Mouse (Mus musculus) midbrain, embryonic 11.5 days (tissue): Measurements from ENCODE around the gene Gabpb1. TPM values are rescaled to one million over a fixed set of nuclear protein-coding genes. Genes with fewer than 3 reads are reported as not detected.

Source experiments
- ATAC-seq: fragments of 200-750 bp; cut with Nextera tagmentation; 2 replicates; pipeline ENCODE4 v1.8.0; 2017; ENCODE audit warnings: moderate TSS enrichment, moderate library complexity; ENCODE audit not compliant: low FRiP score
- DNase-seq: peaks from one replicate; pipeline ENCODE4 v3.0.0; 2015; ENCODE audit warnings: low spot score; ENCODE audit errors: missing footprints
- H3K27ac ChIP-seq: fragments of 300-500 bp; sonication (generic); 2 replicates; pipeline ENCODE4 v1.5.1; 2014; ENCODE audit warnings: low read depth, low read length
- H3K27me3 ChIP-seq: fragments of 300-500 bp; sonication (generic); 2 replicates; pipeline ENCODE4 v1.6.1; 2014; ENCODE audit warnings: mild to moderate bottlenecking, low read length, moderate library complexity, mixed read lengths; ENCODE audit not compliant: control insufficient read depth, insufficient read depth
- H3K36me3 ChIP-seq: fragments of 300-500 bp; sonication (generic); 2 replicates; pipeline ENCODE4 v1.6.1; 2014; ENCODE audit warnings: mild to moderate bottlenecking, low read length, moderate library complexity, mixed read lengths; ENCODE audit not compliant: control insufficient read depth, insufficient read depth
- H3K4me1 ChIP-seq: fragments of 300-500 bp; sonication (generic); 2 replicates; pipeline ENCODE4 v1.6.1; 2014; ENCODE audit warnings: low read length; ENCODE audit not compliant: control insufficient read depth, insufficient read depth
- H3K4me2 ChIP-seq: fragments of 300-500 bp; sonication (generic); 2 replicates; pipeline ENCODE4 v1.6.1; 2014; ENCODE audit warnings: mild to moderate bottlenecking, moderate library complexity
- H3K4me3 ChIP-seq: fragments of 300-500 bp; sonication (generic); 2 replicates; pipeline ENCODE4 v1.5.1; 2014; ENCODE audit warnings: low read depth, low read length
- H3K9ac ChIP-seq: fragments of 300-500 bp; sonication (generic); 2 replicates; pipeline ENCODE4 v1.6.1; 2014; ENCODE audit warnings: low read length
- H3K9me3 ChIP-seq: fragments of 300-500 bp; sonication (generic); 2 replicates; pipeline ENCODE4 v1.6.1; 2016; ENCODE audit warnings: low read length; ENCODE audit not compliant: control insufficient read depth
- WGBS: fragments of 180-500 bp; shearing (Covaris S2); extraction: QIAGEN DNeasy Blood & Tissue Kit; methylation state at CpG from one replicate; pipeline ENCODE4 v1.1.7; 2014; 5-methylcytosine and 5-hydroxymethylcytosine counted together
- polyA plus RNA-seq: library from polyadenylated mRNA; unstranded; fragments of >200 nt; fragmentation: Nextera tagmentation; extraction: Ambion mirVana; gene quantifications from 2 replicates; pipeline ENCODE4 v1.2.1, GENCODE M21; 2014

Gene Gabpb1
- polyA plus RNA-seq, 1 experiment from 2014 or later: 88.4 TPM

GRCm38 (mm10) chr2:126584621-126585369 lies 91.3 kb downstream of the Gabpb1 start:
- Histone ChIP-seq H3K4me2 (no peak overlapping the region), H3K4me1 (no peaks in the 10 kb centered on the region), H3K9ac (no peak overlapping the region), H3K36me3 (no peaks in the 10 kb centered on the region), H3K27ac (no peak overlapping the region), H3K9me3 (no peaks in the 10 kb centered on the region), H3K4me3 (no peak overlapping the region), H3K27me3 (no peaks in the 10 kb centered on the region)
- no peak for DNase-seq
- 83% methylated on average over 8 of the region's 8 CpGs for WGBS
- no peak for ATAC-seq

GRCm38 (mm10) chr2:126583960-126584359 lies 92.2 kb downstream of the Gabpb1 start:
- no peaks in the 10 kb centered on the region for H3K9me3 ChIP-seq
- ATAC-seq: no peak

GRCm38 (mm10) chr2:126579282-126579681 lies 96.9 kb downstream of the Gabpb1 start:
- WGBS: 91% methylated on average over 1 of the region's 1 CpGs

More at GRCm38 (mm10) chr2:126583960-126584359, 92.2 kb downstream of the Gabpb1 start:
- no peak overlapping the region for H3K4me3 ChIP-seq
- DNase-seq: no peak
- H3K27me3 ChIP-seq: no peaks in the 10 kb centered on the region
- H3K27ac ChIP-seq: no peak overlapping the region
- H3K9ac ChIP-seq: no peak overlapping the region
- no peaks in the 10 kb centered on the region for H3K4me1 ChIP-seq
- H3K4me2 ChIP-seq: no peak overlapping the region
- 80% methylated on average over 6 of the region's 6 CpGs for WGBS
- H3K36me3 ChIP-seq: no peaks in the 10 kb centered on the region

More at GRCm38 (mm10) chr2:126579282-126579681, 96.9 kb downstream of the Gabpb1 start:
- Histone ChIP-seq H3K4me1 (no peaks in the 10 kb centered on the region), H3K9me3 (no peaks in the 10 kb centered on the region), H3K4me2 (no peak overlapping the region), H3K27ac (no peak overlapping the region), H3K27me3 (no peaks in the 10 kb centered on the region), H3K36me3 (no peaks in the 10 kb centered on the region), H3K9ac (no peak overlapping the region), H3K4me3 (no peak overlapping the region)
- peak; percentile 67 for DNase-seq
- no peak for ATAC-seq

Other genes with a start within 250 kb of the Gabpb1 start
- gene Atp8b4, start 175.7 kb downstream of the Gabpb1 start, polyA plus RNA-seq: 0.07 TPM in 1 of 2 replicates, not detected in the other
- 3.3 and 3.8 TPM in 2 replicates for gene Slc27a2, start 123.9 kb downstream of the Gabpb1 start, polyA plus RNA-seq
- 0.42 and 0.50 TPM in 2 replicates for gene Hdc, start 57.0 kb downstream of the Gabpb1 start, polyA plus RNA-seq
- 47.7 and 53.2 TPM in 2 replicates for gene Usp8, start 31.0 kb upstream of the Gabpb1 start, polyA plus RNA-seq
- 2.1 and 2.6 TPM in 2 replicates for gene Usp50, start 107.1 kb upstream of the Gabpb1 start, polyA plus RNA-seq
- gene Trpm7, start 199.9 kb upstream of the Gabpb1 start, polyA plus RNA-seq: 34.2 and 37.2 TPM in 2 replicates